Mouse (Mus musculus) frontal cortex, postnatal 10 days (tissue): Measurements from ENCODE around the gene Hoxa5.

Experiments used
- DNase-seq, 2 experiments: peaks; one replicate each; pipeline ENCODE4 v3.0.0; 2022; ENCODE audit warnings: low spot score in 2 of 2, mixed read lengths in 1 of 2

Gene Hoxa5

GRCm38 (mm10) chr6:52178918-52179665, 25.3 kb downstream of the Hoxa5 start:
- DNase-seq: no peak

- no peak for DNase-seq
Observed at GRCm38 (mm10) chr6:52177806-52178205, 26.6 kb downstream of the Hoxa5 start.

GRCm38 (mm10) chr6:52177061-52177735, 27.2 kb downstream of the Hoxa5 start, which contains the start of gene 5730596B20Rik:
Gene 5730596B20Rik, plus strand, starts transcription at chr6:52177498.
- DNase-seq: no peak

DNA sequence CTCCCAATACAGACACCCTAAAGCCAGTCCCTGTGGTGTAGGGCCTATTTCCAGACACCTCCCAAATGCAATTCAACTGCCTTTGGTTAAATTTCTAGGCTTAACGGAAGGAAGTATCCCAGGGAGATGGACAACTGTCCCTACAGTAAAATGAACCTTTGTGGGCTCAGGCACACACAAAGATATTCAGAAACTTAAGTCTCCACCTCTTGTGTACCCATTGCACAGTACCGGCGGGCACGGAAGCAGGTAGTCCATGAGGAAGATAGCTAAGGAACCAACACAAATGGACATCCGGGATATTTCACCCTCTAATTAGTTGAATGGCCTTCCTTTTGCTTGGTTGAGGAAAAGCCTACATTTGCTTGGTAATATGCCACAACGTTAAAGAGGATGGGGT, 28.0 kb downstream of the Hoxa5 start:
- no peak for DNase-seq

DNA sequence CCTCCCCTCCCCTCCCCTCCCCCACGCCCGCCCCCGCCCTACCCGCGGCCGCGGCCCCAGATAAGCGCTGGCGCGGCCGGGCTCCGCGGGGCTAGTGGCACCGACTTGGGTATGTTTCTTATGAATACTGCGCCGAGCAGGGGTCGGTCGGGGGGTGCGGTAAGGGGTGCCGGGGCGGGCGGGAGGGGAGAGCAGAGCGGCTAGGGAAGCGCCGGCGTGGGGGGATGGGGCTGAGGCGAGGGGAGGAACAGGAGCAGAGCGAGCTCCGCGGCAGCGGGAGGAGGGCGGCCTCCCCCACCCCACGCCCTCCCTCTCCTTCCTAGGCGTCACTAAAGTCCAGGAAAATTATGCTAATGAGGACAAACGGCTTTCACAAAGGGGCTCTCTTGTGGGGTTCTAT, 28.5 kb downstream of the Hoxa5 start:
- no peak for DNase-seq

GRCm38 (mm10) chr6:52174968-52175751, 29.2 kb downstream of the Hoxa5 start:
- no peak for DNase-seq

DNA sequence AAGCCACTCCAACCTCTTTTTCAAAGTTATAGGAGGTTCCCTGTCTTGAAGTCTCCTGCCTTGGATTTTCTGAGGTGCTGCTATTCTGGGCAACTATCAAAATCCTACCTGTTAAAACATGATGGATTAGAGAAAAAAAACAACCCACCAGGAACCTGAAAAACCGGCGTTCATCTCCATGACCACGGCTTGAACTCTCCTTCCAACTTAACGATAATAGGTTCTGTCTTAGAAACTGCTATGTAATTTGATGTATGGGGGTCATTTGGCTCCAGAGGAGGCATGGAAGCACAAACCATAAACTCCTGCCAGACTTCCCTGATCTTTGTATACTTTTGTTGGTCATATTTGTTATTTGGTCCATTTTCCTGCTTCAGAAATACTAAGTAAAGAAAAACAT, 30.7 kb downstream of the Hoxa5 start:
- DNase-seq: no peak

DNA sequence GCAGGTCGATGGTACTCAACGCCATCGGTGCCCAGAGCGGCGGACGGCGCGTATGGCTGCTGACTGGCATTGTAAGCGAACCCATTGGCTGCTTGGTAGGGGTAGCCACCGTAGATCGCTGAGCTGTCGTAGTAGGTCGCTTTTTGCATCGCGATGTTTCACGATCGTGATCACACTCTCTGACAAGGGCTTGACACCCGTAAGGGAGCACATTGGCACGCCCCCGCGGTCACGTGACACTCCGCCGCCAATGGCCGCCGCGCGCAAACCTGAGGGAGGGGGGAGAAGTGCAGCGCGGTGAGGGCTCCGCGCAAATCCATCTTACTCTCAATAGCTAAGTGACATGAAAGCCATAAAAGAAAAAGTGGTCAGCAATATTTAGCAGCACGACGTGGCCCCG, 31.9 kb downstream of the Hoxa5 start:
- DNase-seq: no peak

DNA sequence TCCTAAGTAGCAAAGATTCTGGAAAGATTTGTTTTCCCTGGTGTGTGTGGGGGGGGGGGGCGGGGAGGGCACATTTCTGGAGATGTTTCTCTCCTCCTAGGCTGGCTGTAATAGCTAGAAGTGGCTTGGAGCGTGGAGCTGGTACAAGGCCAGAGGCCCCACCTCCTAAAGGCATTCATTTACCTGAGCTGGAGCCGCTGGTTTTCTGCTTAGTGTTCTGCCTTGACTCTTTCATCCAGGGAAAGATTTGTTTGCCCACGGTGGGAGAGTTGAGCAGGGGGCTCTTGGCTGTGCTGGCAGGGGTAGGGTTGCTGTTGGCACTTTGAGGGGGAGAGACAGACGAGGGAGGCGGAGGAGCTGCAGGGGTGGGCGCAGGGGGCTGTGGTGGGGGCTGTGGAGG, 32.4 kb downstream of the Hoxa5 start:
- DNase-seq: no peak

- DNase-seq: no peak
Observed at GRCm38 (mm10) chr6:52171331-52171730, 33.1 kb downstream of the Hoxa5 start.

DNA sequence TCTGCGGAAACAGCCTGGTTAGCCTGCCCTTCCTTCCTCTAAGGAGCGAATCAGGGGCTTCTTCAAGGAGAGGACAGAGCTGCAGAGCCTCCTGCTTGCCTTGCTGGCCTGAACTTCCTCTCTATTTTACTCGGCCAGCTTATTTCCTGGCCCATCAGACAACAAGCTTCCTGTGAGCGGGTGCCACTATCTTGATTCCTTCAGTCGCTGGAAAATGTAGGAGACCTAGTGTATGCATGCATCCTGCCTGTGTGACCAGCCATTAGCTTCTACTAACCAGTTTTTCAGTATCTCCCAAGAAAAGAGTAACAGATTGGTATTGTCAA, 33.5 kb downstream of the Hoxa5 start:
- no peak for DNase-seq

GRCm38 (mm10) chr6:52170166-52170897, 34.1 kb downstream of the Hoxa5 start:
- DNase-seq: no peak

GRCm38 (mm10) chr6:52169499-52170165, 34.8 kb downstream of the Hoxa5 start:
- DNase-seq: no peak

- DNase-seq: no peak
Observed at GRCm38 (mm10) chr6:52168191-52169055, 36.0 kb downstream of the Hoxa5 start.

- DNase-seq: no peak
Observed at GRCm38 (mm10) chr6:52167736-52168161, 36.6 kb downstream of the Hoxa5 start.

DNA sequence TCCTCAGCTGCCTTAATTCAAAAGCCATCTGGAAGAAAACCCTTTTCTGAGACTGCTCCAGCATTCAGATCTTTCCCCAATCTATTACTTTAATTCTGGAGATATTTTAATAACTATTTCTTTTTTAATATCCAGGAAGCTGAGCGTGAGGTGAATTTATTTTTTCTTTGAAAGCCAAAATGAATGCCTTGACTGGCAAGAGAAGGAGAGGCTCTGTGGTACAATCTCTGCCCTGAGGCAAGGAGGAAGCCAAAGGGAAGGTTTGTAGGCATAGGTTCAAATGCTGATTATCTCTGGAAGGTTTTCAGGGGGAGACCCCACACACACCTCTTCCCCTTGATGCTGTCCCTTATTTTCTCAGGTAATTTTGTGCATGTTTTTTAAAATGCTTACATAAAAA, 37.2 kb downstream of the Hoxa5 start:
- no peak for DNase-seq

DNA sequence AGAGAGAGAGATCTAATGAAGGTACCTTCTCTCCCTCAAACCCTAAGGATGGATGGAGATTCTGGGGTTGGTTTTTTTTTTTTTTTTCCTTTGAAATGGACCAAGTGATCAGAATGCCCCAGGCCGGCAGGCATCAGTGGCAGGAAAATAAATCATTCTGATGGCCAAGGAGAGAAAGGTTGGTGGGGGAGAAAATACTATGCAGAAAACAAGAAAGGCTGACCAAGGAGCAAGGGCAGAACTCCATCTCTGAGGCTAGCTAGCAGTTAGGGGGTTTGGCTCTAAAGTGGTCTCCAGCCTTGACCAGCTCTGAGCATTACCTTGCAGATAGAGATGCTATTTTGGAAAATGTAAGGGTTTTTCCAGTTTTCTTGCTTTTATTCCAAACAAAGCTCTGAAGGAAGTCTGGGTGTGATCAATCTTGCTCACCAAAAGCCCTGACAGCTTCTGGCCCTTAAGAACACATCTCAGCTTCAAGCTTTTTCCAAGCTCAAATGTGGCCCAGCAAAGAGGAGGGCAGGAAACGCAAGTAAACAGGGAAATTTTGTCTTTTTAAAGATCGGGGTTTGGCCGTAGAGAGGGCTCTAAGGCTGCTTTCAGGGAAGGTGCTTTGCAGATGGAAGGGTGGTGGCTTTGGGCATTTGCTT, 37.8 kb downstream of the Hoxa5 start:
- DNase-seq: no peak

- no peak for DNase-seq
Observed at GRCm38 (mm10) chr6:52165441-52166370, 38.7 kb downstream of the Hoxa5 start.
